Mouse (Mus musculus) intestine, embryonic 14.5 days (tissue): ENCODE data around the gene Crocc. TPM values are rescaled to one million over a fixed set of nuclear protein-coding genes. Genes with fewer than 3 reads are reported as not detected.
A peak's percentile ranks its signal among the peaks of the same experiment; 100 is the strongest.

Experiments
- ATAC-seq: fragments of 200-750 bp; cut with Nextera tagmentation; replicated peaks from 2 replicates; pipeline ENCODE4 v1.8.0; 2017; ENCODE audit warnings: low read depth, moderate number of reproducible peaks, moderate TSS enrichment, moderate library complexity; ENCODE audit not compliant: low FRiP score, low TSS enrichment
- DNase-seq: peaks from one replicate; pipeline ENCODE4 v3.0.0-alpha.2; 2018; ENCODE audit warnings: low spot score
- H3K27ac ChIP-seq: fragments of 300-500 bp; sonication (generic); 2 replicates; pipeline ENCODE4 v1.5.1; 2014; ENCODE audit warnings: low read depth, mild to moderate bottlenecking, control low read depth
- H3K27me3 ChIP-seq: fragments of 300-500 bp; sonication (generic); replicated peaks from 2 replicates; pipeline ENCODE4 v1.6.1; 2014; ENCODE audit warnings: low read length, control low read depth; ENCODE audit not compliant: control insufficient read depth, insufficient read depth
- H3K36me3 ChIP-seq: fragments of 300-500 bp; sonication (generic); 2 replicates; pipeline ENCODE4 v1.6.1; 2014; ENCODE audit warnings: low read length, control low read depth; ENCODE audit not compliant: control insufficient read depth, insufficient read depth
- H3K4me1 ChIP-seq: fragments of 300-500 bp; sonication (generic); replicated peaks from 2 replicates; pipeline ENCODE4 v1.6.1; 2014; ENCODE audit warnings: low read length, control low read depth, mixed read lengths; ENCODE audit not compliant: control insufficient read depth, insufficient read depth
- H3K4me2 ChIP-seq: fragments of 300-500 bp; sonication (generic); 2 replicates; pipeline ENCODE4 v1.6.1; 2014; ENCODE audit warnings: low read length
- H3K4me3 ChIP-seq: fragments of 300-500 bp; sonication (generic); 2 replicates; pipeline ENCODE4 v1.5.1; 2014; ENCODE audit warnings: low read depth, low read length, control low read depth, mixed read lengths
- H3K9ac ChIP-seq: fragments of 300-500 bp; sonication (generic); 2 replicates; pipeline ENCODE4 v1.6.1; 2014; ENCODE audit warnings: mild to moderate bottlenecking, low read length
- H3K9me3 ChIP-seq: fragments of 300-500 bp; sonication (generic); 2 replicates; pipeline ENCODE4 v1.6.1; 2016; ENCODE audit warnings: low read length, control low read depth; ENCODE audit not compliant: control insufficient read depth
- WGBS: fragments of 180-500 bp; shearing (Covaris S2); extraction: QIAGEN DNeasy Blood & Tissue Kit; methylation state at CpG from one replicate; pipeline ENCODE4 v1.1.7; 2014; 5-methylcytosine and 5-hydroxymethylcytosine counted together
- polyA plus RNA-seq: library from polyadenylated mRNA; unstranded; fragments of >200 nt; fragmentation: Nextera tagmentation; extraction: Ambion mirVana; gene quantifications from 2 replicates; pipeline ENCODE4 v1.2.1, GENCODE M21; 2014

Crocc gene
- 6.6 TPM in 2 replicates for polyA plus RNA-seq

GRCm38 (mm10) chr4:141060426-141061301, at the start of gene Crocc:
Gene Crocc (minus strand): TSS chr4:141060550.
- DNase-seq, result peak; percentile 100
- Histone ChIP-seq H3K4me3 (peak within 1 kb of the TSS; percentile 52), H3K4me1 (peaks cover 10% of the 10 kb centered on the region; the same call in 1 of the 2 replicates), H3K27me3 (no peaks in the 10 kb centered on the region), H3K27ac (peak within 1 kb of the TSS; percentile 88), H3K36me3 (peaks cover 14% of the 10 kb centered on the region), H3K9ac (peak within 1 kb of the TSS; percentile 83), H3K4me2 (peak within 1 kb of the TSS; percentile 63), H3K9me3 (no peaks in the 10 kb centered on the region)
- WGBS, result under 1% methylated on average over 76 of the region's 77 CpGs
- peak; percentile 93 for ATAC-seq

DNA sequence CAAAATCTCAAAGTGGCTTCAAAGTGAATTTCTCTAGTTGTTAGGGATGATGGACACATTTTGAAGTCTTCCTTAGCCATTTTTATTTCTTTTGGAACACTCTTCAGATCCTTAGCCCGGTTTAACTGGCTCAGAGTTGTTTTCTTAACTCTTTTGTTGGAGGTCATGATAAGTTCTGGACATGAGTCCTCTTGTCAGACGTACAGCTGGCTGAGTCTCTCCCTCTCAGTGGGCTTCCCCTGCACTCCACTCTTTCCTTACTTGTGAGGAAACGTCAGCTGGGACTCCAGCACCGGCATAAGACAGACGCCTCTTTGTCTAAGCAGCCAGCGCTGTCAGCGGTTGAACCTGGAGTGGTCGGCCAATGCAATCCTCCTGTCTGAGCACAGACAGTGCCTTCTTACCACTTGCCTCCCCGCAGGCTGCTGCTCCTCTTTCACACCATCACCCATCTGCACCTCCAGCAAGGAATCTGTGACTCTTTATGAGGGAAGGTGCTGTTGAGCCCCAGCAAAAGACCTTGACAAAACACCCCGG, 47.9 kb upstream of the Crocc start:
- DNase-seq (no peak), ATAC-seq (no peak)
- 0 out of 2 replicates have a peak, but pooled peaks cover 5% of the 10 kb centered on the region for H3K9me3 ChIP-seq
- H3K4me3 ChIP-seq, result no peak overlapping the region
- no peak overlapping the region for H3K27ac ChIP-seq
- no peak overlapping the region for H3K4me2 ChIP-seq
- 34% methylated on average over 10 of the region's 10 CpGs for WGBS
- no peaks in the 10 kb centered on the region for H3K4me1 ChIP-seq
- no peaks in the 10 kb centered on the region for H3K27me3 ChIP-seq
- peaks cover 20% of the 10 kb centered on the region for H3K36me3 ChIP-seq
- H3K9ac ChIP-seq, result no peak overlapping the region

GRCm38 (mm10) chr4:141106526-141107183, 46.3 kb upstream of the Crocc start:
- H3K4me2 ChIP-seq, result no peak overlapping the region

GRCm38 (mm10) chr4:141101855-141102254, 41.5 kb upstream of the Crocc start:
- H3K27ac ChIP-seq, result no peak overlapping the region
- H3K9me3 ChIP-seq, result no peaks in the 10 kb centered on the region
- 63% methylated on average over 6 of the region's 6 CpGs for WGBS
- peak; percentile 65 for DNase-seq
- H3K4me2 ChIP-seq, result no peak overlapping the region
- ATAC-seq, result no peak
- no peaks in the 10 kb centered on the region for H3K27me3 ChIP-seq
- H3K9ac ChIP-seq, result no peak overlapping the region
- no peaks in the 10 kb centered on the region for H3K36me3 ChIP-seq
- no peaks in the 10 kb centered on the region; the same call in 1 of the 2 replicates for H3K4me1 ChIP-seq
- H3K4me3 ChIP-seq, result no peak overlapping the region

More at GRCm38 (mm10) chr4:141106526-141107183, 46.3 kb upstream of the Crocc start:
- no peaks in the 10 kb centered on the region for H3K4me1 ChIP-seq
- H3K9me3 ChIP-seq, result 0 out of 2 replicates have a peak, but pooled peaks cover 5% of the 10 kb centered on the region
- H3K4me3 ChIP-seq, result no peak overlapping the region
- no peak overlapping the region for H3K9ac ChIP-seq
- no peak for DNase-seq
- no peak for ATAC-seq
- H3K27me3 ChIP-seq, result no peaks in the 10 kb centered on the region
- H3K36me3 ChIP-seq, result peaks cover 9% of the 10 kb centered on the region
- WGBS, result 79% methylated on average over 16 of the region's 16 CpGs
- no peak overlapping the region for H3K27ac ChIP-seq

GRCm38 (mm10) chr4:141101291-141101690, 40.9 kb upstream of the Crocc start:
- Histone ChIP-seq H3K36me3 (no peaks in the 10 kb centered on the region), H3K27ac (no peak overlapping the region), H3K4me2 (no peak overlapping the region), H3K4me3 (no peak overlapping the region), H3K27me3 (no peaks in the 10 kb centered on the region), H3K9ac (no peak overlapping the region), H3K9me3 (no peaks in the 10 kb centered on the region), H3K4me1 (no peaks in the 10 kb centered on the region; the same call in 1 of the 2 replicates)
- WGBS, result 91% methylated on average over 9 of the region's 9 CpGs
- no peak for DNase-seq
- ATAC-seq, result no peak

GRCm38 (mm10) chr4:141099956-141100355, 39.6 kb upstream of the Crocc start:
- no peaks in the 10 kb centered on the region; the same call in 1 of the 2 replicates for H3K4me1 ChIP-seq
- H3K4me2 ChIP-seq, result no peak overlapping the region
- no peak overlapping the region for H3K27ac ChIP-seq
- no peaks in the 10 kb centered on the region for H3K36me3 ChIP-seq
- no peak overlapping the region for H3K4me3 ChIP-seq
- 69% methylated on average over 5 of the region's 5 CpGs for WGBS
- H3K27me3 ChIP-seq, result no peaks in the 10 kb centered on the region
- ATAC-seq (no peak), DNase-seq (no peak)
- H3K9ac ChIP-seq, result no peak overlapping the region
- H3K9me3 ChIP-seq, result no peaks in the 10 kb centered on the region

DNA sequence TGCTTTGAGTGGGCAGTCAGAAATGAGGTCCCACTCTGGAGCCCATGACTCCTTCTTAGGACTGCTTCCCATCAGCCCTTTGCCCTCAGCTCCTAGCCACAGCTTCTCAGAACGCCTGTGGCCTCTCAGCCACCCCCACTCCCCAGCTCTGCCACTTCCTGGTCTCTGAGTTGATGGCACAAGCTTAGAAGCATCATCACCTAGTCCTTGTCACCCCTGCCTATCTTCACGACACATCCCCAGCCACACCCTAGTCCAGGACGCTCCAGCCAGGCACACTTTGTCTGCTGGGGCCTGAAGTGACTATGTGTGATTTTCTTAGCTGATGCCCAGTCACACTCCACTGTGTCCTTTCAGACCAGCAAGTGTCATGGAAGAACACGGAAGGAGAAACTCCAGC, 38.6 kb upstream of the Crocc start:
- Histone ChIP-seq H3K36me3 (no peaks in the 10 kb centered on the region), H3K4me2 (no peak overlapping the region), H3K4me1 (no peaks in the 10 kb centered on the region; the same call in 1 of the 2 replicates), H3K9ac (no peak overlapping the region), H3K9me3 (no peaks in the 10 kb centered on the region), H3K4me3 (no peak overlapping the region), H3K27me3 (no peaks in the 10 kb centered on the region), H3K27ac (no peak overlapping the region)
- ATAC-seq (no peak), DNase-seq (no peak)
- WGBS, result 66% methylated on average over 4 of the region's 4 CpGs

- 22% methylated on average over 9 of the region's 9 CpGs for WGBS
- no peaks in the 10 kb centered on the region for H3K9me3 ChIP-seq
- H3K4me3 ChIP-seq, result no peak overlapping the region
- ATAC-seq (no peak), DNase-seq (no peak)
- no peak overlapping the region for H3K4me2 ChIP-seq
- H3K4me1 ChIP-seq, result no peaks in the 10 kb centered on the region; the same call in 1 of the 2 replicates
- no peak overlapping the region for H3K27ac ChIP-seq
- no peaks in the 10 kb centered on the region for H3K27me3 ChIP-seq
- no peak overlapping the region for H3K9ac ChIP-seq
- H3K36me3 ChIP-seq, result no peaks in the 10 kb centered on the region
Measured at GRCm38 (mm10) chr4:141096710-141097109, 36.4 kb upstream of the Crocc start.
